In genomic region chr12:110598527-110598926, GRCm38 (mm10) we compare ENCODE assay signal across 8 mouse cellular contexts. TPM values are rescaled to one million over a fixed set of nuclear protein-coding genes. Genes with fewer than 3 reads are reported as not detected.
A peak's percentile ranks its signal among the peaks of the same experiment; 100 is the strongest.
DNase-seq lines count a peak whose midpoint lies in the region; ATAC-seq and TF ChIP-seq lines count a peak whose summit lies in the region.

No protein-coding gene starts in this region.

- no peak overlapping the region for H3K27ac ChIP-seq in liver, postnatal 0 days (ENCODE audit: low read depth)

- TF ChIP-seq CTCF in liver, postnatal 0 days (IDR thresholded peaks at IDR 0.05; ENCODE audit: low read depth) = peak; percentile 77

- H3K4me1 ChIP-seq in liver, postnatal 0 days (ENCODE audit: insufficient read depth) = peaks cover 23% of the 10 kb centered on the region

- H3K4me2 ChIP-seq in liver, postnatal 0 days (ENCODE audit: low read depth, low read length) = no peak overlapping the region

- ATAC-seq in liver, postnatal 0 days = no peak
- no peak for ATAC-seq in inflammation-experienced regulatory T-cells, adult 6 months

- TF ChIP-seq EP300 in liver, postnatal 0 days (IDR thresholded peaks at IDR 0.05; ENCODE audit: low read depth) = no peak

- 7% methylated on average over 7 of the region's 7 CpGs for WGBS in liver, postnatal 0 days (ENCODE audit: insufficient replicate concordance)

- no peaks in the 10 kb centered on the region for H3K27me3 ChIP-seq in liver, postnatal 0 days (ENCODE audit: insufficient read depth, low read length)

- peak; percentile 18 to 54 for DNase-seq in urinary bladder, adult 18-20 months (ENCODE audit: low spot score in 2 of 2)
- no peak for DNase-seq in urinary bladder, postnatal 10 days (ENCODE audit: low spot score)
- peak; percentile 33 for DNase-seq in c-Kit-negative CD71-positive TER-119-positive erythroid progenitor cells, embryonic 14.5 days (ENCODE audit: low read depth, low spot score)
- peak; percentile 80 for DNase-seq in forelimb bud, embryonic 11.5 days (ENCODE audit: low read depth, low spot score)
- peak; percentile 81 for DNase-seq in kidney, postnatal 10 days
- DNase-seq in liver, postnatal 0 days = peak; percentile 78
- DNase-seq in right cerebral cortex, postnatal 14 days = peak; percentile 83

- H3K4me3 ChIP-seq in liver, postnatal 0 days (ENCODE audit: low read depth, low read length) = no peak overlapping the region

- no peak overlapping the region for H3K9ac ChIP-seq in liver, postnatal 0 days (replicated peaks)

- H3K36me3 ChIP-seq in liver, postnatal 0 days (replicated peaks; ENCODE audit: insufficient read depth, low read length) = no peaks in the 10 kb centered on the region

- no peaks in the 10 kb centered on the region for H3K9me3 ChIP-seq in liver, postnatal 0 days (ENCODE audit: low read length)

RNA-seq across cellular contexts. Expression of gene Dync1h1, which starts 2.7 kb away (rescaled TPM):
- polyA plus RNA-seq in liver, postnatal 0 days (2015; fragmentation: Nextera tagmentation; extraction: Ambion mirVana) = 7.2 and 8.3 TPM in 2 replicates
- 10 to 100 TPM; 32.4 to 52.5 (median 48.5) TPM for polyA plus RNA-seq in inflammation-experienced regulatory T-cells, adult 6 months (2017; shearing (Covaris generic))
